Mouse (Mus musculus) intestine, embryonic 16.5 days (tissue): ENCODE measurements around the gene Zbtb17. TPM values are rescaled to one million over a fixed set of nuclear protein-coding genes. Genes with fewer than 3 reads are reported as not detected.

Experiments
- ATAC-seq: fragments of 200-750 bp; cut with Nextera tagmentation; 2 replicates; pipeline ENCODE4 v1.8.0; 2017; ENCODE audit warnings: moderate TSS enrichment, moderate library complexity
- H3K27ac ChIP-seq: fragments of 300-500 bp; sonication (generic); 2 replicates; pipeline ENCODE4 v1.5.1; 2014; ENCODE audit warnings: mild to moderate bottlenecking, low read length
- H3K27me3 ChIP-seq: fragments of 300-500 bp; sonication (generic); replicated peaks from 2 replicates; pipeline ENCODE4 v1.6.1; 2014; ENCODE audit warnings: low read length, control low read depth, mixed read lengths; ENCODE audit not compliant: control insufficient read depth, insufficient read depth
- H3K36me3 ChIP-seq: fragments of 300-500 bp; sonication (generic); 2 replicates; pipeline ENCODE4 v1.6.1; 2014; ENCODE audit warnings: low read length, control low read depth; ENCODE audit not compliant: control insufficient read depth, insufficient read depth
- H3K4me1 ChIP-seq: fragments of 300-500 bp; sonication (generic); 2 replicates; pipeline ENCODE4 v1.6.1; 2014; ENCODE audit warnings: low read length, control low read depth, mixed read lengths; ENCODE audit not compliant: control insufficient read depth, insufficient read depth
- H3K4me2 ChIP-seq: fragments of 300-500 bp; sonication (generic); 2 replicates; pipeline ENCODE4 v1.6.1; 2014; ENCODE audit warnings: low read depth, low read length, control low read depth
- H3K4me3 ChIP-seq: fragments of 300-500 bp; sonication (generic); 2 replicates; pipeline ENCODE4 v1.5.1; 2014; ENCODE audit warnings: mild to moderate bottlenecking, low read length
- H3K9ac ChIP-seq: fragments of 300-500 bp; sonication (generic); 2 replicates; pipeline ENCODE4 v1.6.1; 2014; ENCODE audit warnings: low read depth, low read length
- H3K9me3 ChIP-seq: fragments of 300-500 bp; sonication (generic); 2 replicates; pipeline ENCODE4 v1.6.1; 2016; ENCODE audit warnings: low read length, control low read depth; ENCODE audit not compliant: control insufficient read depth
- WGBS: fragments of 180-500 bp; shearing (Covaris S2); extraction: QIAGEN DNeasy Blood & Tissue Kit; methylation state at CpG from one replicate; pipeline ENCODE4 v1.1.7; 2014; 5-methylcytosine and 5-hydroxymethylcytosine counted together
- polyA plus RNA-seq: library from polyadenylated mRNA; unstranded; fragments of >200 nt; fragmentation: Nextera tagmentation; extraction: Ambion mirVana; gene quantifications from 2 replicates; pipeline ENCODE4 v1.2.1, GENCODE M21; 2015

The Zbtb17 gene
- polyA plus RNA-seq, 1 experiment from 2014 or later, result 27.2 TPM

DNA sequence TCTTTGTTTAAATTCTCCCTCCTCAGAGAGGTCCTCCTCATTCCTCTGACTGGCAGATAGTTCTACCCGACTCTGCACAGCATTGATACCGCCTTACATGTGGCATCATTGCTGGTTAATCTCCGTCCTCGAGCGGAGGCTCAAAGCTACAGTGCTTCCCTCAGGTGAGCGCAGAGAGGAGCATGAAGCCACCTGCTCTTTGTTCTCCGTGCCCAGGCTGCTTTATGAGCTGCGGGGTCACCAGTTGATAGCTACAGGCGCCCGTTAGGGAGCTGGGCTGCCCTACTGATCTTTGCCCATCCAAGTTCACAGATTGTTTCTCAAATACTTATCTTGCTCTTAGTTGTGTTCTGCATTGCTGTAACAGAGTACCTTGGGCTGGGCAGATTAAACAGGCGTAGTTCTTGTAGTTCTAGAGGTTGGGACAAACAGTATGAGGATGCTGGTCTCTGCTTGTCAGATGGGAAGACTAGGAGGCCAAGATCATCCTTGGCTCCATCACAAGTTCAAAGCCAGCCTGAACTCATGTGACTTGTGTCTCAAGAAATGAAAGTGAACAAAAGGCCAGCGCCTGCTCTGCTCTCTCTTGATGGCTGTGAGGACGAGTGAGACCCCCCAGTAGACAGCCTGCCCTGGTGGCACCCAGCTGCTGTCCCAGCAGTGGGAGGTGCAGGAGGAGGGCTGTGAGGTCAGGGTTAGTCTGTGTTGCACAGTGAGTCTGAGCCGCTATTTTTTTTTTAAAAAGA lies 11.9 kb downstream of the Zbtb17 start:
- H3K4me2 ChIP-seq, result no peak overlapping the region
- no peaks in the 10 kb centered on the region for H3K9me3 ChIP-seq
- H3K27me3 ChIP-seq, result no peaks in the 10 kb centered on the region
- 79% methylated on average over 14 of the region's 14 CpGs for WGBS
- peak; percentile 28; the same call in 1 of the 2 replicates for ATAC-seq
- no peak overlapping the region for H3K27ac ChIP-seq
- H3K36me3 ChIP-seq, result no peaks in the 10 kb centered on the region
- H3K4me1 ChIP-seq, result peaks cover 5% of the 10 kb centered on the region; the same call in 1 of the 2 replicates
- H3K4me3 ChIP-seq, result no peak overlapping the region
- H3K9ac ChIP-seq, result no peak overlapping the region

GRCm38 (mm10) chr4:141458236-141458635 lies 13.8 kb downstream of the Zbtb17 start:
- 15% methylated on average over 7 of the region's 7 CpGs for WGBS
- Histone ChIP-seq H3K4me1 (peaks cover 5% of the 10 kb centered on the region; the same call in 1 of the 2 replicates), H3K27me3 (no peaks in the 10 kb centered on the region), H3K9ac (no peak overlapping the region), H3K36me3 (no peaks in the 10 kb centered on the region), H3K4me3 (no peak overlapping the region), H3K27ac (no peak overlapping the region), H3K9me3 (no peaks in the 10 kb centered on the region), H3K4me2 (no peak overlapping the region)
- peak; percentile 54 for ATAC-seq

GRCm38 (mm10) chr4:141458888-141459287 lies 14.4 kb downstream of the Zbtb17 start:
- H3K27ac ChIP-seq, result no peak overlapping the region
- H3K9me3 ChIP-seq, result no peaks in the 10 kb centered on the region
- H3K36me3 ChIP-seq, result no peaks in the 10 kb centered on the region; the same call in 1 of the 2 replicates
- peaks cover 5% of the 10 kb centered on the region; the same call in 1 of the 2 replicates for H3K4me1 ChIP-seq
- no peak overlapping the region for H3K4me2 ChIP-seq
- 68% methylated on average over 3 of the region's 3 CpGs for WGBS
- H3K27me3 ChIP-seq, result no peaks in the 10 kb centered on the region
- H3K4me3 ChIP-seq, result no peak overlapping the region
- H3K9ac ChIP-seq, result no peak overlapping the region
- no peak for ATAC-seq

GRCm38 (mm10) chr4:141459766-141460165 lies 15.3 kb downstream of the Zbtb17 start:
- no peak overlapping the region for H3K9ac ChIP-seq
- no peak overlapping the region for H3K27ac ChIP-seq
- peaks cover 7% of the 10 kb centered on the region for H3K36me3 ChIP-seq
- H3K4me2 ChIP-seq, result no peak overlapping the region
- no peak for ATAC-seq
- no peaks in the 10 kb centered on the region for H3K27me3 ChIP-seq
- H3K4me3 ChIP-seq, result no peak overlapping the region
- H3K4me1 ChIP-seq, result peaks cover 5% of the 10 kb centered on the region; the same call in 1 of the 2 replicates
- 90% methylated on average over 9 of the region's 9 CpGs for WGBS
- no peaks in the 10 kb centered on the region for H3K9me3 ChIP-seq

DNA sequence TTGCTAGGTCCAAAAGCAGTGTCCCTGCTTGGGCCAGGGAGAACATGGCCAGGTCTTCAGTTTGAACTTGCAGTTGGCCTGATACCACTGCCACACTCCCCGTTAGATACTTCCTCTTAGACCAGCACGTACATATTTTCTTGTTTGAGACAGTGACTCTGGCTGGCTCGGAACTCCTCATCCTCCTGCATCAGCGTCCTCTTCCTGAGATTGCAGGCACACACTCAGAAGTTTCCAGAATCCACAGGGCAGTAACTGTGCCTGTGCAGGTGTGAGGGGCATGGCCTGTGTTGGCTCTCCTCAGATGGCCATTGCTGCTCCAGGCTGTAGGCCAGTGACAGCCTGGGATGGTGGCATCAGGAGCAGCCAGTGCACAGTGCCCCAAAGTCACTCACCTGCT lies 16.0 kb downstream of the Zbtb17 start:
- no peak overlapping the region for H3K4me2 ChIP-seq
- H3K4me1 ChIP-seq, result peaks cover 5% of the 10 kb centered on the region; the same call in 1 of the 2 replicates
- 90% methylated on average over 4 of the region's 4 CpGs for WGBS
- H3K36me3 ChIP-seq, result peaks cover 13% of the 10 kb centered on the region
- H3K27ac ChIP-seq, result no peak overlapping the region
- no peaks in the 10 kb centered on the region for H3K9me3 ChIP-seq
- H3K4me3 ChIP-seq, result no peak overlapping the region
- no peak overlapping the region for H3K9ac ChIP-seq
- H3K27me3 ChIP-seq, result no peaks in the 10 kb centered on the region
- no peak for ATAC-seq

DNA sequence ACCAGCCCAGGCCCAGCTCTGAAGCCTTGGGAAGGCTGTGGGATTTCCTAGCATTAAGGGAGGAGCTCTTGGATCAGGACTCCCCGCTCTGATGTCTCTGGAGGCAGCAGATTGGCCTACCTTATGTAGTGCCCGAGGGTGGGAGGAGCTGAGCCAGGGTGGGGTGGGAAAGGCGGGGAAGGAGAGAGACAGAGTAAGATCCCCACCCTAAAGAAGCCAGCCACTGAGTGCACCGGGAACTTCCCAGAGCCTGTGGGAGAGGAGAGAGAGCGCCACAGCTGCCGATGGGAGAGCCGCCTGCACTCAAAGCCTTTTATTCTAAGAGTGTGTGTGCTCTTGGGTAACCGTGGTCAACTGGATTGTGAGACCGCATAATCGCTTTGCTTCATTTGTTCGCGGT lies 16.6 kb downstream of the Zbtb17 start:
- Histone ChIP-seq H3K36me3 (peaks cover 19% of the 10 kb centered on the region), H3K9me3 (no peaks in the 10 kb centered on the region), H3K27ac (no peak overlapping the region), H3K4me1 (peaks cover 5% of the 10 kb centered on the region; the same call in 1 of the 2 replicates), H3K4me2 (no peak overlapping the region), H3K4me3 (no peak overlapping the region), H3K27me3 (no peaks in the 10 kb centered on the region), H3K9ac (no peak overlapping the region)
- ATAC-seq, result peak; percentile 68
- 55% methylated on average over 12 of the region's 12 CpGs for WGBS

DNA sequence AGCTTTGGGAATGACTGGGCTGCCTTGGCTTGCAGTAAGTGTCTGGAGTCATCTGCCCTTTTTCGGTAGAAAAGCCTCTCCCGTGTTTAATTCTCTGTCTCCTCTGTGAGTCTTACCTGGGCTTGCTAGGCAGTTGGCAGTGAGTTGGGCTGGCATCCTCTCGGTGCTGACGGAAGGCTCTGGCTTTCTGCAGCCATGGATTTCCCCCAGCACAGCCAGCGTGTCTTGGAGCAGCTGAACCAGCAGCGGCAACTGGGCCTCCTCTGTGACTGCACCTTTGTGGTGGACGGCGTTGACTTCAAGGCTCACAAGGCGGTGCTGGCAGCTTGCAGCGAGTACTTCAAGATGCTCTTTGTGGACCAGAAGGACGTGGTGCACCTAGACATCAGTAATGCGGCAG lies 17.1 kb downstream of the Zbtb17 start:
- no peak overlapping the region for H3K27ac ChIP-seq
- H3K4me2 ChIP-seq, result no peak overlapping the region
- 89% methylated on average over 12 of the region's 12 CpGs for WGBS
- H3K36me3 ChIP-seq, result peaks cover 23% of the 10 kb centered on the region
- H3K9ac ChIP-seq, result no peak overlapping the region
- ATAC-seq, result no peak
- H3K4me1 ChIP-seq, result peaks cover 5% of the 10 kb centered on the region; the same call in 1 of the 2 replicates
- H3K27me3 ChIP-seq, result no peaks in the 10 kb centered on the region
- H3K4me3 ChIP-seq, result no peak overlapping the region
- no peaks in the 10 kb centered on the region for H3K9me3 ChIP-seq

DNA sequence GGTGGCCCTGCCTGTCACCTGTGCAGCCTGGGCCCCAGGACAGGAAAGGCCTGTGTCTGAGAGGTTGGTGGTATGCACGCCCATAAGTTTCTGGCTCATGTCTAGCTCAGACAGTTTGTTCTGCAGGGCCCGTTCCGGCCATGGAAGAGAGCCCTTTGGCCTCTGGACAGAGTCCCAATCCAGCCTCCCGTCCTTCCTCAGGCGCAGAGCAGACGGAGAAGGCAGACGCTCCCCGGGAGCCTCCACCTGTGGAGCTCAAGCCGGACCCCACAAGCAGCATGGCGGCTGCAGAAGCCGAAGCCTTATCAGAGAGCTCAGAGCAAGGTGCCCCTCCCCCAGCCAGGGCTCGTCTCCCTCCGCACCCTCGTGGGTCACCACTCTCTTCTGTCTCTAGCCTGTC lies 19.0 kb downstream of the Zbtb17 start:
- H3K27me3 ChIP-seq, result no peaks in the 10 kb centered on the region
- no peak overlapping the region for H3K4me3 ChIP-seq
- no peak for ATAC-seq
- WGBS, result 76% methylated on average over 14 of the region's 14 CpGs
- H3K9ac ChIP-seq, result no peak overlapping the region
- H3K27ac ChIP-seq, result no peak overlapping the region
- H3K36me3 ChIP-seq, result peaks cover 30% of the 10 kb centered on the region
- H3K9me3 ChIP-seq, result no peaks in the 10 kb centered on the region
- no peak overlapping the region for H3K4me2 ChIP-seq
- peaks cover under 1% of the 10 kb centered on the region for H3K4me1 ChIP-seq

DNA sequence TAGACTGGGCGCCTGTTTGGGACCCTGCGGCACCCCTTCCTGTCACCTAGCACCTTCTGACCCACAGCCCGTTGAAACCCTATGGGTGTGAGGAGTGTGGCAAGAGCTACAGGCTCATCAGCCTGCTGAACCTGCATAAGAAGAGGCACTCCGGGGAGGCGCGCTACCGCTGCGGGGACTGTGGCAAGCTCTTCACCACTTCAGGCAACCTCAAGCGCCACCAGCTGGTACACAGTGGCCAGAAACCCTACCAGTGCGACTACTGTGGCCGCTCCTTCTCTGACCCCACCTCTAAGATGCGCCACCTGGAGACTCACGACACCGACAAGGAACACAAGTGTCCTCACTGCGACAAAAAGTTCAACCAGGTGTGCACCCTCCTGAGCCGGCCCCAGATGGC lies 20.3 kb downstream of the Zbtb17 start:
- peaks cover 5% of the 10 kb centered on the region; the same call in 1 of the 2 replicates for H3K4me1 ChIP-seq
- ATAC-seq, result no peak
- H3K4me3 ChIP-seq, result no peak overlapping the region
- peaks cover 33% of the 10 kb centered on the region for H3K36me3 ChIP-seq
- H3K9me3 ChIP-seq, result no peaks in the 10 kb centered on the region
- H3K4me2 ChIP-seq, result no peak overlapping the region
- H3K27ac ChIP-seq, result no peak overlapping the region
- no peaks in the 10 kb centered on the region for H3K27me3 ChIP-seq
- no peak overlapping the region for H3K9ac ChIP-seq
- 74% methylated on average over 16 of the region's 16 CpGs for WGBS
